Mouse (Mus musculus) myocyte (in vitro differentiated cells): ENCODE data around the gene Mical3.

Experiments
- CEBPB ChIP-seq: IDR thresholded peaks from 2 replicates; pipeline ENCODE4 v1.6.1; 2011; ENCODE audit warnings: mild to moderate bottlenecking, moderate library complexity; ENCODE audit not compliant: poor library complexity, insufficient read depth, severe bottlenecking
- E2F4 ChIP-seq: IDR thresholded peaks from one replicate; pipeline ENCODE4 v1.6.1; 2011; ENCODE audit warnings: mild to moderate bottlenecking, control low read depth, moderate library complexity; ENCODE audit not compliant: insufficient read depth
- MAX ChIP-seq: IDR thresholded peaks from one replicate; pipeline ENCODE4 v1.6.1; 2011; ENCODE audit warnings: low read depth, mild to moderate bottlenecking, control low read depth
- MYOD1 ChIP-seq, 3 experiments: IDR thresholded peaks; one replicate each; pipeline ENCODE4 v1.6.1; 2011; ENCODE audit warnings: control low read depth in 2 of 3, low read depth in 2 of 3, mild to moderate bottlenecking in 2 of 3, moderate library complexity in 1 of 3; ENCODE audit not compliant: insufficient read length in 2 of 3, control insufficient read depth in 1 of 3
- MYOG ChIP-seq, 3 experiments: IDR thresholded peaks; one replicate each; pipeline ENCODE4 v1.6.1; 2011; ENCODE audit warnings: control low read depth in 2 of 3, low read depth in 2 of 3, mild to moderate bottlenecking in 2 of 3; ENCODE audit not compliant: insufficient read length in 2 of 3, control insufficient read depth in 1 of 3, insufficient read depth in 1 of 3
- POLR2A ChIP-seq: IDR thresholded peaks from one replicate; pipeline ENCODE4 v1.6.1; 2011; ENCODE audit warnings: low read depth, mild to moderate bottlenecking, control low read depth, moderate library complexity; ENCODE audit not compliant: insufficient read length
- POLR2AphosphoS2 ChIP-seq: IDR thresholded peaks from one replicate; pipeline ENCODE4 v1.6.1; 2011; ENCODE audit warnings: low read depth, control low read depth; ENCODE audit not compliant: insufficient read length
- REST ChIP-seq: IDR thresholded peaks from one replicate; pipeline ENCODE4 v1.6.1; 2011; ENCODE audit warnings: mild to moderate bottlenecking, control low read depth, moderate library complexity; ENCODE audit not compliant: insufficient read depth, insufficient read length
- SRF ChIP-seq: IDR thresholded peaks from one replicate; pipeline ENCODE4 v1.6.1; 2011; ENCODE audit warnings: low read depth; ENCODE audit not compliant: control insufficient read depth, insufficient read length
- TCF12 ChIP-seq: IDR thresholded peaks from one replicate; pipeline ENCODE4 v1.6.1; 2011; ENCODE audit warnings: mild to moderate bottlenecking, control low read depth; ENCODE audit not compliant: poor library complexity, insufficient read depth, severe bottlenecking
- USF1 ChIP-seq: IDR thresholded peaks from one replicate; pipeline ENCODE4 v1.6.1; 2011; ENCODE audit warnings: low read depth, mild to moderate bottlenecking, control low read depth, moderate library complexity

GRCm38 (mm10) chr6:121058039-121058438 is 72.8 kb downstream of the Mical3 start:
- no peak for TF ChIP-seq CEBPB
- no peak for TF ChIP-seq POLR2A
- TF ChIP-seq TCF12, result no peak
- no peak for TF ChIP-seq USF1
- no peak for TF ChIP-seq E2F4
- TF ChIP-seq MAX, result no peak
- TF ChIP-seq REST, result no peak
- no peak for TF ChIP-seq MYOD1 (IDR thresholded peaks at IDR 0.05; ENCODE audit: control insufficient read depth in 1 of 3, insufficient read length in 2 of 3, low read depth in 2 of 3)
- no peak for TF ChIP-seq POLR2AphosphoS2
- TF ChIP-seq MYOG (IDR thresholded peaks at IDR 0.05; ENCODE audit: control insufficient read depth in 1 of 3, insufficient read depth in 1 of 3, insufficient read length in 2 of 3, low read depth in 2 of 3), result no peak
- no peak for TF ChIP-seq SRF
